Mouse (Mus musculus) bone marrow macrophage, adult 2 months (primary cell): Measurements from ENCODE around the gene Washc2.

Experiments
- CTCF ChIP-seq: IDR thresholded peaks from 2 replicates; pipeline ENCODE4 v1.5.1; 2012; ENCODE audit warnings: low read depth, mild to moderate bottlenecking, low read length, moderate library complexity
- POLR2A ChIP-seq: IDR thresholded peaks from 2 replicates; pipeline ENCODE4 v1.6.1; 2012; ENCODE audit warnings: mild to moderate bottlenecking, low read depth, low read length, borderline replicate concordance

DNA sequence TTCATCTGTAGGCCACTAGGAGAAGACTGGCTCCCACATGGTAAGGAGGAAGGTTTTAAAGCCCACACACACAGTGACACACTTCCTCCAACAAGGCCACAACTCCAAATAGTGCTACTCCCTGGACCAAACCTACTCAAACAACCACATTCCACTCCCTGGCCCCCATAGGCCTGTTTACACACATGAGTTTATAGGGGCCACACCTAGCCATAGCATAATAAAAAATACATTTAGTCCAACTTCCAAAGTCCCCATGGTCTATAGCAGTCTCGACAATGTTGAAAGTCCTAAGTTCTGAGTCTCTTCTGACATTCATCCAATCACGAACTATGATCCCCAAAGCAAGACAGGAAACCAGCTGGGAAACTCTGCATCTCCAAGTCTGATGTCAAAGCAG, 29.5 kb upstream of the Washc2 start:
- no peak for TF ChIP-seq CTCF
- TF ChIP-seq POLR2A, result no peak
